Mouse (Mus musculus): Measurements from ENCODE around the gene Fam25c. TPM values are rescaled to one million over a fixed set of nuclear protein-coding genes. Genes with fewer than 3 reads are reported as not detected.
A peak's percentile ranks its signal among the peaks of the same experiment; 100 is the strongest.

Fam25c gene
- total RNA-seq (2021): not detected
- long read RNA-seq, experiment 1: 0 reads
- long read RNA-seq, experiment 2: 0 reads

DNA sequence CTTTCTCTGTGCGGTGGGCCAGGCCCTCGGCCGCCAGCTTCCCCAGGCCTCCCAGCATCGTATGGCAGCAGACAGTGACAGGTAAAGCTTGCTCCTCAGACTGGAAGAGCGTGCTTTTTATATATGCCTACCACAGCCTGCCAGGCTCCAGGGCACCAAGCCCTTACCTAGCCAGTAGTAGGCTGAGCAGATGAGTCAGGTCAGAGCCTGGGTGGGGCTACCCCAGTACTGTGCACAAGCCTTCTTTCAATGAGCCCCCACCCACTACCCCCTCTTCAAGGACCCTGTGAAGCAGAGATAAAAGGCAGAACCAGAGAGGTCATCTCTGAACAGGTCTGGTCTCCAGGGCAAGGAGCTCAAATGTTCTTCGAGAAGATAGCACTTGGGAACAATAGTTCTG, at the start of gene Fam25c:
TSS of gene Fam25c (minus strand) at position 133 of the 400 bp plus-strand sequence.
- no peak for DNase-seq
- intact Hi-C loops (cut with DNase I): no loop called here

DNA sequence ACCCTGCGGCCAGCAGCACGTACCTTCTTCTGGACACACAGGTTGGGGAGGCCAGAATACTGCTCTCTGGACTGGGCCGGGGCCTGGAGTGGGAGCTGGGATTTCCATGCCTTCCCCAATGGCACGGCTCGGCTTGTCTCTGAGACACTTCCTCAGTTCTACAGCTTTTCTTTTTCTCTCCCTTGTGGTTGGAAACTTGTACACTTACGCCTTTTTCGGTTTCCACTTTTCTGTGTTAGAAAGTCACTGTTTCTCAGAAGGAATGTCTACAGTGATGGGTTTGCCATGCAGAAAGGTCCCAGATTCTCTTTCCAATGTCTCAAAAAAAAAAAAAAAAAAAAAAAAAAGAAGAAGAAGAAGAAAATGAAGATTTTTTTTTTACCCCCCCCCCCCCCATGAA, 48.2 kb upstream of the Fam25c start:
- DNase-seq: no peak
- intact Hi-C loops (cut with DNase I): loop anchor here (5.0 kb wide), 1 partner anchor 131 kb away; no protein-coding TSS in a partner anchor

DNA sequence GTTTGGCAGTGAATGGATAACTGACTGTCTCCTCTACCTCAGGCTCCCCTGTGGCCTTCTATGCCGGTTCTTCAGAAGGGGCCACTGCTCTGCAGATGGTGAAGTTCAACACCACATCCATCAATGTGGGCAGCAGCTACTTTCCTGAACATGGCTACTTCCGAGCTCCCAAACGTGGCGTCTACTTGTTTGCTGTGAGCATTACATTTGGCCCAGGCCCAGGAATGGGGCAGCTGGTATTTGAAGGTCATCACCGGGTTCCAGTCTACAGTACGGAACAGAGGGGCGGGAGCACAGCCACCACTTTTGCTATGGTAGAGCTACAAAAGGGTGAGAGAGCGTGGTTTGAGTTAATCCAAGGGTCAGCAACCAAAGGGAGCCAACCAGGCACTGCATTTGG, 47.6 kb upstream of the Fam25c start:
- intact Hi-C loops (cut with DNase I): loop anchor here (5.0 kb wide), 1 partner anchor 131 kb away; no protein-coding TSS in a partner anchor
- no peak for DNase-seq

DNA sequence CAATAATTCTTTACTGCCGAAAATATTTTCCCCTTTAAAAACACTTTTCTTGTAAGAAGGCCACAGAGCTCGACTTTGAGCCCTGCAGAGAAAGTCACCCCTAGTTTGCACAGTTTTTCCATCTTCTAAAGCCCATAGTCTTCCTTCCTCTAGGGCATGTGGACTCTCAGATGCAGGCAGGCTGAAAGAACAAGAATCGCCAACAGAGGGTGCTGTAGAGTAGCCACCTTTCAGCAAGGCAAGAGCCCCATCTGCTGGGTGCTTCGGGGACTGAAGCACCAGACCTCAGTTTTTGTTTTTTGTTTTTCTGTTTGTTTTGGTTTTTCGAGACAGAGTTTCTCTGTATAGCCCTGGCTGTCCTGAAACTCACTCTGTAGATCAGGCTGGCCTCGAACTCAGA, 45.9 kb upstream of the Fam25c start:
- intact Hi-C loops (cut with DNase I): loop anchor here (5.0 kb wide), 1 partner anchor 129 kb away; no protein-coding TSS in a partner anchor
- DNase-seq: peak; percentile 79 to 89

DNA sequence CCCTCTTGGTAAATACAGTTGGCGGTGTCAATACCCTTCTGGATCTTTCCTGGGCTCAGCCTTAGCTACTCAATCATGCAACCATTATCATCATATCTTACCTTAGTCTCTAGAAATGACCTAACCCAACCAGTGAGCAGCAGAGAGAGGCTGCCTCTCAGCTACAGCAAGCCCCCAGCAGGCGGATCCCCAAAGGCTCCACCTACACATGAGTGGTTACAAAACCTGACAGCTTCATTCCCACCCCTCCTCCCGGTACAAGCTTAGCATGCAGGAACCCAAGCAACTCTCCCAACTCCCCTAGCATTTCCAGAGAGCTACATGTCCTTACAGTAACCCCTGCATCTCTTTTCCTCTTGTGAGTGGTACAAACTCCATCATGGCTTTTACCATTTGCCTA, 44.8 kb upstream of the Fam25c start:
- intact Hi-C loops (cut with DNase I): loop anchor here (5.0 kb wide), 1 partner anchor 128 kb away; no protein-coding TSS in a partner anchor
- no peak for DNase-seq

DNA sequence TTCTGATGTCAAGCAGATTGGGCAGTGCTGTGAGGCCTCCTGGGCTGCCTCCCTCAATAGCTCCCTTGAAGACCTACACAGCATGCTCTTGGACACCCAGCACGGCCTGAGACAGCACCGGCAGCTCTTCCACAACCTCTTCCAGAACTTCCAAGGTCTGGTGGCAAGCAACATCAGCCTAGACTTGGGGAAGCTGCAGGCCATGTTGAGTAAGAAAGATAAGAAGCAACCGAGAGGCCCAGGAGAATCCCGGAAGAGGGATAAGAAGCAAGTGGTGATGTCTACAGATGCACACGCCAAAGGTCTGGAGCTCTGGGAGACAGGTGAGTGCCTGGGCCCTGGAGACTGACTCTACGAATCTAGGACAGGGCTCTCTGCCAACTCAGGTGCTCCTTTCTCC, 44.1 kb upstream of the Fam25c start:
- intact Hi-C loops (cut with DNase I): no loop called here

DNA sequence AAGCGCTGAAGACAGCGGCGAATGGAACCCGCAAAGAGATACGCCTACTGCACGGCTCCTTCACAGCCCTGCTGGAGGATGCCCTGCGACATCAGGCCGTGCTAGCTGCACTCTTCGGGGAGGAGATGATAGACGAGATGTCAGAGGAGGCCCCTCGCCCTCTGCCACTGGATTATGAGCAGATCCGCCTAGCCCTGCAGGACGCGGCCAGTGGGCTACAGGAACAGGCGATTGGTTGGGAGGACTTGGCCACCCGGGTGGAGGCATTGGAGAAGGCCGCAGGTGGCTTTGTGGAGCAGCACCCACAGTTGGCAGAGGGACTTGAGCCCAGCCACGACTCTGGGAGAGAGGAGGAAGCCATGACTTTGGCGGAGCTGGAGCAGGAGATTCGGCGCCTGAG, 43.7 kb upstream of the Fam25c start:
- intact Hi-C loops (cut with DNase I): no loop called here
- DNase-seq: no peak

More for the DNA sequence above, 44.1 kb upstream of the Fam25c start:
- DNase-seq: no peak

DNA sequence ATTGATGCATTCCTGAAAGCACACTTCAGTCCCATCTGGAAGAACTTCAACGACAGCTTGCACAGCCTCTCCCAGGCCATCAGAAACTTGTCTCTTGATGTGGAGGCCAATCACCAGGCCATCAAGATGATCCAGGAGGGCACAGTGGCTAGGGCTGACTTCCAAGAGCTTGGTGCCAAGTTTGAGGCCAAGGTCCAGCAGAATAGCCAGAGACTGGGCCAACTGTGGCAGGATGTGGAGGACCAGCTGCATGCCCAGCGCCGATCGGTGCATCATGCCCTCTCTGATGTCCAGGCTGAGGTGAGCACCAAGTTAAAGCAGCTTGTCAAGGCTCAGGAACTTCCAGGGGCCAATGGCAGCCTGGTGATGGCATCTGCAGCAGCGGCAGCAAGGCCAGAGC, 42.6 kb upstream of the Fam25c start:
- intact Hi-C loops (cut with DNase I): no loop called here
- no peak for DNase-seq

DNA sequence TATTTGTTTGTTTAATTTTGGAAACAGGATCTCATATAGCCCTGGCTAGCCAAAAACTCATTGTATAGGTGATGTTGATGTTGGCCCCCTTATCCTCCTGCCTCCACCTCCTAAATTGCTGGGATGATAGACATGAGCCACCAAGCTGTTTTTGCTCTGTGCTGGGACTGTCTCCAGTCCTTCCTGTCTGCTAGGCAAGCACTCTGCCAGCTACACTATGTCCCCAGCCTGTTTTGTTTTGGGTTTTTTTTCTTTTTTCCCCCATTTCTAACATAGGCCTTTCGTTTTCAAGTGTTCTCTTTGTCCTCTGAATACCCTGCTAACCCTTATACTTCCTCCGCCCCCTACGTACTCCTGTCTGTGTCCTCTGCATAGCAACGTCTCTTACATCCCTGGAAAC, 38.1 kb upstream of the Fam25c start:
- no peak for DNase-seq
- intact Hi-C loops (cut with DNase I): no loop called here

DNA sequence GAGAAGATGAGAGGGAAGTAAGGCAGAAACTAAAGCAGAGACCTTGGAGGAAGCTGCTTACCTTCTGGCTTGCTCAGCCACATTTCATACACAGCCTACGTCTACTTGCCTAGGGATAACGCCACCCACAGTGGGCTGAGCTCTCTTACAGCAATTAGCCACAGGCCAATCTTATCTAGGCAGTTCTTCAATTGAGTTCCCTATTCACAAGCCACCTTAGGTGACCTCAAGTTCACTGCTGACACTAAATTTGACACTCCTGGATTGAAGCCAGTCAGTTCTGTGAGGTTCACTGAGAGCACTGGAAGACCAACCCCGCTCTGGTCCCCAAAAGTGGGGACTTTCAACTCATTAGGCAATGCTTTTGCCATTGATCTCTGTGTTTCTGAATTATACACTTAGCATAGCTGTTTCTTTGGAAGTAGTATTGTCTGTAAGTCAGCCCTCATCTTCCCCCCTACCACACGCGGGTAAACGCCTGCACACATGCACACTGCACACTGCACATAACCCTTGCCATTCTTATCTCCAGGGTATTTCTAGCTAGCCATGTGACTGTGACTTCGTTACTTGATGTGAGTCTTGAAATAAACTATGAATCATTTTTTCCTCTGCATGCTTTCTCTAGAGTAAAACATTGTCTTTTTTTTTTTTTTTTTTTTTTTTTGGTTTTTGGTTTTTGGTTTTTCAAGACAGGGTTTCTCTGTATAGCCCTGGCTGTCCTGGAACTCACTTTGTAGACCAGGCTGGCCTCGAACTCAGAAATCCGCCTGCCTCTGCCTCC, 27.9 kb upstream of the Fam25c start:
- intact Hi-C loops (cut with DNase I): no loop called here
- no peak for DNase-seq

DNA sequence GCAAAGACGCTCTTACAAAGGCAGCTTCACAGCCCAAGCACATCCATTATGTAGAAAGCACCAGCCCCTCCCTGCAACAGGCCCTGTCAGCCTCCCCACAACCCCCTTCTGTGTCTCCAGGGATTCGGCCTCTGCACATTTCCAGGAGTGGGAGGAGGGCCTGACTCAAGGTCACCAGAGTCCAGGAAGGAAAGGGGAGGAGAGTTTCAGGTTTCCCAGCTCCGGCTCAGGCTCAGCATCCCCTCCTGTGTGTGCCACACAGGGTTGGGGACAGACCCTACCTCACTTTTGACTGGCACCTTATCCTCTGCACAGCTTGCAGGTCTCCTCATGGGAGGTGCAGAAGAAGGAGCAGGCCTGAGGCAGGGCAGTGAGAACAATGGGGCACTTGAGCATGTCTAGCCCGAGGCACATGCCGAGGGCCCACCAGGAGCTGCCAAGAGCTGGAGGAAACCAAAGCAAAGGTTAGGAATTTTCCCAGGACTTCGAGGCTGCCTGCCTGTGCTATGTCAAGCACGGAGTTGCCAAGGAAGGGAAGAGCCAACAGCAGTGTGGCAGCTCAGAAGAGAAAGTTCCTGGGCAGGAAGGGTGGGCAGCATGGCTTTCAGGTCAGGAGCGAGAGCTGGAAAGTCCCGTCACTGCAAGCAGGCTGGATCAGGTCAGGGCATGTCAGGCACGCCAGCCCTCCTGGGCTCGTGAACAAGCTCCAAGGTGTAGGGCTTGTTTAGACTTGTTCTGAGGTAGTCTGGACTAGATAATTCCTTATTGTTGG, 23.5 kb upstream of the Fam25c start:
- intact Hi-C loops (cut with DNase I): loop anchor here (10.0 kb wide), 1 partner anchor 294 kb away; the partner anchor contains the start of gene Anxa8
- DNase-seq: peak; percentile 61 to 66

DNA sequence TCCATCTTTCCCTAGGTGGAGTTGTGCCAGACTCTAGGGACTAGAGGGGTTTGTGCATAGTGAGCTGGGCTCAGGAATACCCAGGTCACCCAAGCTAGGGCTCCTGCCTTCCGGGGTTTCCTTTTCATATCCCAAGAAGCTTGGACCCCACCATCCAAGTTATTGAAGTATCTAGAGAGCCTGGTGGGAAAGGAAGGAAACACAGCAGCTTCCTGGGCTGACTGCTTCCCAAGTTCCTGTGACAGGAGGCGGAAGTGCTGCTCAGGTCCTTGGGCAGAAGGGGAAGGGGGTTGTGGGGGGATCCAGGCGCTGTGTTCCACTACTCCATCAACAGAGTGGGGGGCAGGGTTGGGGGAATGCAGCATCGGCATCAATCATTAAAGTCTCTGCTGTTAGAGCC, 21.9 kb upstream of the Fam25c start:
- DNase-seq: no peak
- intact Hi-C loops (cut with DNase I): loop anchor here (10.0 kb wide), 1 partner anchor 292 kb away; the partner anchor contains the start of gene Anxa8

DNA sequence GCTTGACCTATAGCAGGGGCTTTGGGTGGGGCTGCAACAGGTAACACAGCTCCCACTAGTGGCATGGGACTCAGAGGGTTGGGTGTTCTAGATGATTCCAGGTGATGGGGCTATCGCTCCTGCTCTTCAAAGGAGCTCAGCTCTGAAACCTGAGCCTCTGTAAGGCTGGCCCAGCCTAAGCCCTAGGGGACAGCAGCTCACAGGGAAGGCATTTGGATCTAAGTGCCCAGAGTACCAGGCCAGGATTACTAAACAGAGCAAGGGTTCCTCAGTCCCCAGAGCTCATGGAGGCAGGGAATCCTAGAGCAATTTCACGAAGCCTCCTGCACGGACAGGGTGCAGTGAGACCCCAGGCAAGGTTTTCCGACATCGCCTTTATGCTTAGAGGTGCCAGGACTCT, 20.7 kb upstream of the Fam25c start:
- no peak for DNase-seq
- intact Hi-C loops (cut with DNase I): loop anchor here (10.0 kb wide), 1 partner anchor 291 kb away; the partner anchor contains the start of gene Anxa8

DNA sequence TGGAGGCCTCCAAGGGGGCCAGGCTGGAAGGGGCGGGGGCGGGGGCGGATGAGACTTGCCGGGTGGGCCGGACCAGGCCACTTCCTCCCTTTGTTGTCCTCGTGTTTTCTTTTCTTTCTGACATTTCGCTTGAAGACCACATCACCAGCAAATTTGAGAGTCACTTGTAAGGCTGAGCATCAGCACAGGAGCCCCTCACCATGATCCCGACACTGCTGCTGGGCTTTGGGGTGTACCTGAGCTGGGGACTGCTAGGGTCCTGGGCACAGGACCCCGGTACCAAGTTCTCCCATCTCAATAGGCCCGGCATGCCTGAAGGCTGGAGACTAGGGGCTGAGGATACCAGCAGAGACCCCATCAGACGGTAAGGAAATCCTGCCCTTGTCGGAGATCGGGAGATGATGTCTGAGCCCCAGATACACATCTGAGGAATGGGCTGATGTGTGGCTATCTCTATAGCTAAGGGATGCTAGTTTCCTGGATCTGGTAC, 20.2 kb upstream of the Fam25c start, which contains the start of gene Mmrn2:
TSS of gene Mmrn2 (plus strand) at position 51 of the 490 bp plus-strand sequence.
- no peak for DNase-seq
- intact Hi-C loops (cut with DNase I): loop anchor here (10.0 kb wide), 1 partner anchor 291 kb away; the partner anchor contains the start of gene Anxa8

DNA sequence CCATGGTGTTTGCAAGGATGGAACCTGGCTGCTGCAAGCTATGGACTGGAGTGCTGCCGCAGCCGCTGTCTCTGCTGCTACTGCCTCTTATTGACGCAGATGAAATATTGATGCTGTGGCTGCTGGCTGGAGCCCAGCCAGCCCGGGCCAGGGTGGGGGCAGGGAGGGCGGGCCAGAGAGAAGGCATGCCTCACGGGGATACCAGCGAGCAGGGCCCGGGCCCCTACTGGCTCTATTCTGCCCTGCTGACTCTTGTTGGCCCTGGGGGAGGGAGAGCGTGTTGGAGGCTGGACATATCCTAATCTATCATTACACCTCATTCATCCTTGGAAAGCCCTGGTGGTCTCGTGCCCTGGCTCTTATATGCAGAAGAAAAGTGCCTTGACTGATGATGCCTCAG, 19.3 kb upstream of the Fam25c start, which contains the start of gene Sncg:
TSS of gene Sncg (minus strand) at position 213 of the 400 bp plus-strand sequence.
- no peak for DNase-seq
- intact Hi-C loops (cut with DNase I): loop anchor here (5.0 to 10.0 kb wide), 3 partner anchors 33 to 290 kb away; partner anchors contain the start of gene Anxa8

DNA sequence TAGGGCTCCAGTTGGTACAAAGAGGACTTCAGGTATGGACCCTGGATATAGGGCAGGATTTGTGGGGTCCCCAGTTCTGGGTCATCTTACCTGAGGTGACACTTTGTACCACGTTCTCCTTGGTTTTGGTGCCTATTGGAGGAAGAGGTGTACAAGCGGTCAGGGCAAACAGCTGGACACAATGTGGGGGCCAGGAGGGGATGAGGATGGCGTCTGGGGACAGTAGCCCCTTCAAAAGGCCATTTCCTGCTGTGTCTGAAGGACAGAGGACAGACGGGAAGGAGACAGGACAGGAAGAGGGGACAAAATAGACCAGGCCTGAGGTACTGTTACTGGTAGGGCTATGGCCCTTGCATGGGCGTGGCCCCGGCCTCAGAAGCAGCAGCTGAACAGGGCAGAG, 18.3 kb upstream of the Fam25c start:
- no peak for DNase-seq
- intact Hi-C loops (cut with DNase I): loop anchor here (5.0 to 10.0 kb wide), 3 partner anchors 34 to 289 kb away; partner anchors contain the start of gene Anxa8

DNA sequence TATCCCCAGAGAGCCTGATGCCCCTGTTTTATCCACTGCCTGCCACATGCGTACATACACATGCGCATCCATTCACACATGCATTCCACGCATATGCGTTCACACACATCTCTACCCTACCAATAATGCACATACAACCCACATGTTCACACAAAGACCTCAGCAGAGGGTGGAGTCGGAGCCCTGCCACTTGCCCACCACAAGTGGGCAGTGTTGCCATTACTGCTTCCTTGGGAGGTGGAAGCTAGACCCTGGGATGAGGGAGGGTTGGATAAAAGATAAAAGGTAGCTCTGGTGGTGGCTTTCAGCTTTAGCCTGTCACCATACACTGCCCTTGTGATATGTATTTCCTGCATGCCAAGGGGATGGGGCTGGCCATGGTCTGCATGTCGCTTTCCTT, 17.4 kb upstream of the Fam25c start:
- intact Hi-C loops (cut with DNase I): loop anchor here (5.0 to 10.0 kb wide), 3 partner anchors 35 to 288 kb away; partner anchors contain the start of gene Anxa8

DNA sequence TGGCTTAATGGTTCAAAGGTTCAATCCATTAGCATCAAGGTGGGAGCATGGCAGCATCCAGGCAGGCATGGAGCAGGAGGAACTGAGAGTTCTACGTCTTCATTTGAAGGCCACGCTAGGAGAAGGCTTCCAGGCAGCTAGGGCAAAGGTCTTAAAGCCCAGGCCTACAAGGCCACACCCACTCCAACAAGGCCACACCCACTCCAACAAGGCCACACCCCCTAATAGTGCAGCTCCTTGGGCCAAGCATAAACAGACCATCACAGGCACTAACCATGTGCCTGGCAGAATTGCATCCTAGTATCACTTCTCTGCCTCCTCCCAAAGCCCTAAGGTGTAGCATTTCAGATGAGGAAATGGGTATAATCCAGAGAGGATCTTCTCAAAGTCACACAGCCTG, 16.5 kb upstream of the Fam25c start:
- intact Hi-C loops (cut with DNase I): loop anchor here (5.0 to 10.0 kb wide), 3 partner anchors 36 to 287 kb away; partner anchors contain the start of gene Anxa8
- DNase-seq: no peak

More for the DNA sequence above, 17.4 kb upstream of the Fam25c start:
- DNase-seq: peak; percentile 70 to 84

DNA sequence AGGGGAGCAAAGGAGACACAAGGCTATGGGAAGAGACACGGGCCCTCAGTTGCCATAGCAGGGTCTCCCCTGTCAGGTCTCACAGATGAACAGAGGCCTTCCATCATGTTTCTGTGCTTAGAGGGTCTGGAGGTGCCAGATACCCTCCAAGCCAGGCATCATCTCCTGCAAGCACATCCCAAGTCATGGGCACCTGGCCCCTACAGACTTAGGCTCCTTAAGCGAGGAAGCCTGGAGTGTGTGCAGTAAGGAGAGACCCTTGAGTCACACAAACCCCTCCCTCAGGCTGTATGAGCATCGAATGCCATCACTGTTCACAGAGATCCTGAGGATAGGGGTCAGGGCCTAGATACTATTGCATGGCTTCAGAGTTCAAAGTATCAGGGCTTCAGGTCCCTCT, 15.7 kb upstream of the Fam25c start:
- no peak for DNase-seq
- intact Hi-C loops (cut with DNase I): loop anchor here (5.0 to 10.0 kb wide), 3 partner anchors 36 to 286 kb away; partner anchors contain the start of gene Anxa8

DNA sequence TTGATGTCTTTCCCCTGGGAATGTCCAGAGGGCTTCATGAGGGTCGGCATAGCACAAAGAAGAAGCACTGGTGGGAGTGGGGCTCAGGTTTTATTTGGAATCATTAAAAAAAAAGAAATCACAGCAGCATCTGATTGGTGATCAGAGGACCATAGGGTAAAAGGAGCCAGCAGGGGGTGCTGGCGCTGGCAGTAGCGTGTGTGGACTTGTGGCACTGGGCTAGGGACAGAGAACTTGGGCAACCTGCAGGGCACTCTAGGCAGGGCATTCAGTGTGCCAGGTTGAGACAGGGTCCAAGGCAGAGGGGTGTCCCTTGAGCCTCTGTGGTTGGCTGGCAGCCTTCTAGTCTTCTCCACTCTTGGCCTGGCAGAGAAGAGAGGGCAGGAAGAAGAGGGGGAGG, 15.0 kb upstream of the Fam25c start:
- DNase-seq: no peak
- intact Hi-C loops (cut with DNase I): loop anchor here (5.0 to 10.0 kb wide), 3 partner anchors 37 to 285 kb away; partner anchors contain the start of gene Anxa8
